Mouse (Mus musculus): ENCODE data around the gene Cnppd1. TPM values are rescaled to one million over a fixed set of nuclear protein-coding genes. Genes with fewer than 3 reads are reported as not detected.

Gene Cnppd1
- polyA plus RNA-seq, 1 experiment from 2014 or later = 67.8 TPM

DNA sequence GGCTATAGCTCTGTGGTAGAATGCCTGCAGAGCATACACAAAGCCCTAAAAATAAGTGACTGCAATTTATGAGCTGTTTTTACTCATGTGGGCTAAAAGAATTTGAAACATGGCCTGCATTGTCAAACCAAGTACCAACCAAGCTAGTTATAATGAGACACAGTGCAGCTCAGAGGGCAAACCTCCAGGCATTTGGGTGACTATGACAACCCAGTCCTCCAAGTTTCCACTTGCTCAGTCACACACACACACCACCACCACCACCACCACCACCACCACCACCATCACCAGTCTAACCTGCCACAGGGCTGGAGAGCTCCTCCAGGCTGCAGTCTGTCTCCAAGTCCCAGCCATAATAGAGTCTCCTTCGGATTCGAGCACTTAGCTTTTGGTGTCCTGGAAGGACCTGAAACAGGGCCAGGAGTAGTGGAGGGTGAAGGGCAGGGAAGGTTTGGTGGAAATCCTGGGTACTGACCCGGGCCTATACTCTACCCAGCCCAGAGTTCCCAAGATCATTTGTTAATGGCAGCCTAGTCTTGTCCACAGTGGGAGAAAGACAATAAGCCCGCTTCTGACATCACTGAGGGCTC is 1.8 kb downstream of the Cnppd1 start:
- TF ChIP-seq CTCF (IDR thresholded peaks at IDR 0.05) (no peak), EP300 (IDR thresholded peaks at IDR 0.05) (no peak)
- no peaks in the 10 kb centered on the region for H3K9me3 ChIP-seq (ENCODE audit: low read length)
- H3K4me2 ChIP-seq (replicated peaks; ENCODE audit: low read depth, low read length) = peak overlapping the region; percentile 89
- 45% methylated on average over 4 of the region's 4 CpGs for WGBS
- DNase-seq (ENCODE audit: low spot score) = peak; percentile 38
- peaks cover 4% of the 10 kb centered on the region; the same call in 1 of the 2 replicates for H3K4me1 ChIP-seq (ENCODE audit: insufficient read depth, low read depth, low read length)
- no peak for ATAC-seq
- H3K27ac ChIP-seq (ENCODE audit: low read length) = peak overlapping the region; percentile 98
- H3K27me3 ChIP-seq (replicated peaks; ENCODE audit: insufficient read depth, low read length) = no peaks in the 10 kb centered on the region
- peaks cover 24% of the 10 kb centered on the region for H3K36me3 ChIP-seq (ENCODE audit: insufficient read depth, low read length)
- peak overlapping the region; percentile 81 for H3K4me3 ChIP-seq (ENCODE audit: low read depth, low read length)
- peak overlapping the region; percentile 77 for H3K9ac ChIP-seq (replicated peaks; ENCODE audit: low read depth)

DNA sequence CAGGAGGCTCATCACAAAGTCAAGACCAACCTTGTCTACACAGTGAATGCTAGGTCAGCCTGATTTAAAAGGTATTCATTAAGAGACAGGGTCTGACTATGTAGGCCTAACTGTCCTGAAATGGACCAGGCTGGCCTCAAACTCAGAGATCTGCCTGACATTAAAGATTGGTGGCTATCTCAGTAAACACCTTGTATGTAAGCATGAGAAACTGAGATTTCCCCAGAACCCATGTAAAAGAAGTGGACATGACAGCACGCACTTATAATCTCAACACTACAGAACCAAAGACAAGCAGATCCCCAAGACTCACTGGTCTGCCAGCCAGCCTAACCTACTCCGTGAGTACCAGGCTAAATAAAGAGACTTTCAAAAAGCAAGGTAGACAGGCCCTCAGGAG is 4.1 kb downstream of the Cnppd1 start:
- ATAC-seq (no peak), DNase-seq (ENCODE audit: low spot score) (no peak)
- no peak for TF ChIP-seq CTCF (IDR thresholded peaks at IDR 0.05)
- H3K4me1 ChIP-seq (ENCODE audit: insufficient read depth, low read depth, low read length) = peaks cover 4% of the 10 kb centered on the region; the same call in 1 of the 2 replicates
- H3K9me3 ChIP-seq (ENCODE audit: low read length) = no peaks in the 10 kb centered on the region
- 93% methylated on average over 2 of the region's 2 CpGs for WGBS
- H3K9ac ChIP-seq (replicated peaks; ENCODE audit: low read depth) = no peak overlapping the region
- H3K27ac ChIP-seq (ENCODE audit: low read length) = no peak overlapping the region
- H3K4me2 ChIP-seq (replicated peaks; ENCODE audit: low read depth, low read length) = no peak overlapping the region
- H3K27me3 ChIP-seq (replicated peaks; ENCODE audit: insufficient read depth, low read length) = no peaks in the 10 kb centered on the region
- no peak overlapping the region for H3K4me3 ChIP-seq (ENCODE audit: low read depth, low read length)
- H3K36me3 ChIP-seq (ENCODE audit: insufficient read depth, low read length) = peaks cover 24% of the 10 kb centered on the region

DNA sequence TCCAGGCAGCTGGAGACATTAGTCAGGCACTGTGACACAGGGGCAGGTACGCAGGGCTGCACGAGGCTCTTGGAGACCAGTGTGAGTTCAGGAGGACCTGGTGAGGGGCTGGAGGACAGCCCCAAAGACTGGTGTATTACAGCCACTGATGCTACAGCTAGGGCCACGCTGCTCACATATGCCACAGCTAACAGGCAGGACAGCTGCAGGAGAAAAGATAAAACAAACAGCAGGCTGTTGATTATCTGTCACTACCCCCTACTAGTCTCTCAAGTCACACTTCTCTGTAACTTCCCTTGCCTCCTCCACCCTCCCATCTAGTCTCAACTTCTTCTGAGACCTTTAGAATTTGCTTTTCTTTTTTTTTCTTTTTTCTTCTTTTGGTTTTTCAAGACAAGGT is 5.8 kb downstream of the Cnppd1 start:
- H3K27ac ChIP-seq (ENCODE audit: low read length) = no peak overlapping the region
- WGBS = 49% methylated on average over 3 of the region's 3 CpGs

DNA sequence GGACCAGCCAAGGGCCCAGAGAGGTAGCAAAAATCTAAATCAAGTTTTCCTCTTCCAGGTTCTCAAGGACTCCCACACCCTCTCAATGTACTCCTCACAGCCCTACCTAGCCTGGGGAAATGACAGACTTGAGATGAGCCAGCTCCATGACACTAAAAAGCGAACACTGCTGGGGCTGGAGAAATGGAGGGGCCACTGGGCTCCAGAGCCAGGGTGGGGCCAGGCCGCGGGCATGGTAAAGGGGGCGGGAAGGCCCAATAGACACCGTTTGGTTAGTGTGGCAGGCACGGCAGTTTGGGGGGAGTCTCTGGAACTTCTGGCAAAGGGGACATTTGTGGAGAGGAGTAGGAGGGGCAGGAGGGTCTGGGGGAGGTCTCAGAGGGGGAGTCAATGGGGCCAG is 6.2 kb downstream of the Cnppd1 start:
- 73% methylated on average over 6 of the region's 6 CpGs for whole genome bisulfite sequencing
- no peak for TF ChIP-seq EP300 (IDR thresholded peaks at IDR 0.05)
- no peak for TF ChIP-seq CTCF (IDR thresholded peaks at IDR 0.05)
- Histone ChIP-seq H3K27ac (ENCODE audit: low read length) (no peak overlapping the region), H3K4me1 (ENCODE audit: insufficient read depth, low read depth, low read length) (no peaks in the 10 kb centered on the region; the same call in 1 of the 2 replicates), H3K27me3 (replicated peaks; ENCODE audit: insufficient read depth, low read length) (no peaks in the 10 kb centered on the region), H3K4me2 (replicated peaks; ENCODE audit: low read depth, low read length) (no peak overlapping the region), H3K4me3 (ENCODE audit: low read depth, low read length) (no peak overlapping the region), H3K9me3 (ENCODE audit: low read length) (no peaks in the 10 kb centered on the region), H3K36me3 (ENCODE audit: insufficient read depth, low read length) (peaks cover 24% of the 10 kb centered on the region), H3K9ac (replicated peaks; ENCODE audit: low read depth) (no peak overlapping the region)
- DNase-seq (ENCODE audit: low spot score) (no peak), ATAC-seq (no peak)

More for the DNA sequence above, 5.8 kb downstream of the Cnppd1 start:
- no peak overlapping the region for H3K9ac ChIP-seq (replicated peaks; ENCODE audit: low read depth)
- TF ChIP-seq EP300 (IDR thresholded peaks at IDR 0.05) = no peak
- TF ChIP-seq CTCF (IDR thresholded peaks at IDR 0.05) = no peak
- ATAC-seq = no peak
- no peaks in the 10 kb centered on the region for H3K27me3 ChIP-seq (replicated peaks; ENCODE audit: insufficient read depth, low read length)
- no peak overlapping the region for H3K4me2 ChIP-seq (replicated peaks; ENCODE audit: low read depth, low read length)
- no peaks in the 10 kb centered on the region; the same call in 1 of the 2 replicates for H3K4me1 ChIP-seq (ENCODE audit: insufficient read depth, low read depth, low read length)
- no peaks in the 10 kb centered on the region for H3K9me3 ChIP-seq (ENCODE audit: low read length)
- H3K4me3 ChIP-seq (ENCODE audit: low read depth, low read length) = no peak overlapping the region
- H3K36me3 ChIP-seq (ENCODE audit: insufficient read depth, low read length) = peaks cover 24% of the 10 kb centered on the region
- DNase-seq (ENCODE audit: low spot score) = no peak

DNA sequence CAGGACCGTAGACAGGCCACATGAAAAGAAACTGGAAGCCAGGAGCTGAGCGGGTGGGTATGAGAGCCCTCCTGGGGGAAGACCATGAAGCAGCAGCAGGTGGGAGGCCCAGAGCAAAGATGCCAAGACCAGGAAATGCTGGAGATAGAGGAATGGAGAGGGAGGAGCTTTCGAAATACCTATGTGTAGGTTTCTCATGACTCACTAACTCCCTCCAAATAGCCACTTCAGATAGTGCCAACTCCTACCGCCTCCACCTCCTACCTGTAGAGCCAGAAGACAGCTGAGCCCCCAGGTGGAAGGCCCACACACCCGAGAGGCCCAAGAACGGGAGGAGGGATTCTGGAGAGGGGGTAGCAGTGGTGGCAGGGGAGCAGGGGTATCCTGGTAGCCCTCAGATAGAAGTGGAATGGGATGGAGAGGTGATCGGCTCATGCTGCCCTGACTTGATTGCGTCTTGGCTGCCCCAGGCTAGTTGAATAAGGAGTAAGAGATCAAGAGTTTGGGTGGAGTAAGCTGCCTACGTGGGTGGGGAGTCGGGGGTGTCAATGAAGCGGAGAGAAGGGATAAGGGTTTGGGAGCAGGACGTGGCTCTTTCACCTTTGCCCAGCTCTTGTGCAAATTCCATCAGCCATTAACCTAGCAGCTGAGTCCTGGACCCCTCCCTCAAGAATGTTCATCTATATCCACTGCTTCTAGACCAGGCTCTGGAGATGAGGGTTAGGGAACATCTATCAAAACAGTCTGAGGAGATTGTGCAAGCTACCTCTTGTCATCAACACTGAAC is 8.9 kb downstream of the Cnppd1 start, which contains the start of gene Slc23a3:
Gene Slc23a3, minus strand, starts transcription at position 470 of the 787 bp plus-strand sequence.
- no peak for TF ChIP-seq EP300 (IDR thresholded peaks at IDR 0.05)
- TF ChIP-seq CTCF (IDR thresholded peaks at IDR 0.05) = no peak
- Histone ChIP-seq H3K4me1 (ENCODE audit: insufficient read depth, low read depth, low read length) (no peaks in the 10 kb centered on the region), H3K9ac (replicated peaks; ENCODE audit: low read depth) (no peak within 1 kb of the TSS), H3K4me2 (replicated peaks; ENCODE audit: low read depth, low read length) (peak within 1 kb of the TSS; percentile 14; the same call in 1 of the 2 replicates), H3K27me3 (replicated peaks; ENCODE audit: insufficient read depth, low read length) (no peaks in the 10 kb centered on the region), H3K9me3 (ENCODE audit: low read length) (no peaks in the 10 kb centered on the region), H3K4me3 (ENCODE audit: low read depth, low read length) (no peak within 1 kb of the TSS), H3K27ac (ENCODE audit: low read length) (no peak within 1 kb of the TSS), H3K36me3 (ENCODE audit: insufficient read depth, low read length) (peaks cover 24% of the 10 kb centered on the region)
- ATAC-seq (peak; percentile 62), DNase-seq (ENCODE audit: low spot score) (peak; percentile 57)
- WGBS = 45% methylated on average over 12 of the region's 12 CpGs

DNA sequence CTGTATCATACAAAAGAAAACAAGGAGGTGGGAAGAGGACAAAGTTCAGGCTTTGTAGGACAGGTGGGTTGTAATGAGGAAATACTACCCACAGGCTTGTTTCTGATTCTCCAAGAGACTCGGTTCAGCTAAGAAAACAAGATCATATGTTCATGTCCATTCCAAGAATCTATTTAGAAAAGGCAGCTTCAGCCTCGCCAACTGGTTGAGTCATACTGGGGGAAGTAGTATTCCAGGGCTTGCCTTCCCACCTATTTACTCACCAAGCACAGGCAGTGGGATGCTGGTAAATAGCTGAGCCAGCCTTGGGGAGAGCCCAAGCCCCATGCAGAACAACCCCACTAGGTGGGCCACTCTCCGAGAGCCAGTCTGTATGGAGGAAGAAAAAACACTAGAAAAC is 13.9 kb downstream of the Cnppd1 start:
- TF ChIP-seq EP300 (IDR thresholded peaks at IDR 0.05) = no peak
- no peak for TF ChIP-seq CTCF (IDR thresholded peaks at IDR 0.05)
- H3K4me1 ChIP-seq (ENCODE audit: insufficient read depth, low read depth, low read length) = peaks cover 6% of the 10 kb centered on the region; the same call in 1 of the 2 replicates
- H3K27me3 ChIP-seq (replicated peaks; ENCODE audit: insufficient read depth, low read length) = no peaks in the 10 kb centered on the region
- H3K36me3 ChIP-seq (ENCODE audit: insufficient read depth, low read length) = no peaks in the 10 kb centered on the region
- no peak overlapping the region for H3K4me2 ChIP-seq (replicated peaks; ENCODE audit: low read depth, low read length)
- H3K27ac ChIP-seq (ENCODE audit: low read length) = no peak overlapping the region
- no peak overlapping the region for H3K9ac ChIP-seq (replicated peaks; ENCODE audit: low read depth)
- 71% methylated on average over 3 of the region's 3 CpGs for WGBS
- no peaks in the 10 kb centered on the region for H3K9me3 ChIP-seq (ENCODE audit: low read length)
- no peak overlapping the region for H3K4me3 ChIP-seq (ENCODE audit: low read depth, low read length)
- DNase-seq (ENCODE audit: low spot score) = no peak
- ATAC-seq = no peak

Measured in lung, postnatal 0 days (tissue).